Mouse (Mus musculus) limb, embryonic 10.5 days (tissue): ENCODE results near the gene Pmm2. TPM values are rescaled to one million over a fixed set of nuclear protein-coding genes. Genes with fewer than 3 reads are reported as not detected.

Experiments used
- DNase-seq: peaks from one replicate; pipeline ENCODE4 v3.0.0-alpha.2; 2017; ENCODE audit warnings: low spot score
- H3K27ac ChIP-seq: fragments of 300-500 bp; sonication (generic); 2 replicates; pipeline ENCODE4 v1.5.1; 2016; ENCODE audit warnings: mild to moderate bottlenecking
- H3K27me3 ChIP-seq: fragments of 300-500 bp; sonication (generic); 2 replicates; pipeline ENCODE4 v1.6.1; 2016; ENCODE audit warnings: low read depth, mild to moderate bottlenecking; ENCODE audit not compliant: poor library complexity, severe bottlenecking
- H3K36me3 ChIP-seq: fragments of 300-500 bp; sonication (generic); 2 replicates; pipeline ENCODE4 v1.6.1; 2016; ENCODE audit warnings: mild to moderate bottlenecking, moderate library complexity
- H3K4me1 ChIP-seq: fragments of 300-500 bp; sonication (generic); 2 replicates; pipeline ENCODE4 v1.6.1; 2016
- H3K4me3 ChIP-seq: fragments of 300-500 bp; sonication (generic); 2 replicates; pipeline ENCODE4 v1.5.1; 2016; ENCODE audit warnings: mild to moderate bottlenecking, moderate library complexity
- H3K9me3 ChIP-seq: fragments of 300-500 bp; sonication (generic); replicated peaks from 2 replicates; pipeline ENCODE4 v1.6.1; 2016; ENCODE audit warnings: mild to moderate bottlenecking
- WGBS: fragments of 180-500 bp; shearing (Covaris S2); methylation state at CpG from one replicate; pipeline ENCODE4 v1.1.7; 2016; 5-methylcytosine and 5-hydroxymethylcytosine counted together
- microRNA-seq: library from miRNA; unstranded; fragments of <30 nt; microRNA quantifications from one replicate; pipeline ENCODE4, GENCODE M21; 2017
- polyA plus RNA-seq: library from polyadenylated mRNA; unstranded; fragments of >200 nt; fragmentation: Nextera tagmentation; extraction: Ambion mirVana; gene quantifications from 2 replicates; pipeline ENCODE4 v1.2.1, GENCODE M21; 2016

The Pmm2 gene
- polyA plus RNA-seq, 1 experiment from 2014 or later = 61.2 TPM

DNA sequence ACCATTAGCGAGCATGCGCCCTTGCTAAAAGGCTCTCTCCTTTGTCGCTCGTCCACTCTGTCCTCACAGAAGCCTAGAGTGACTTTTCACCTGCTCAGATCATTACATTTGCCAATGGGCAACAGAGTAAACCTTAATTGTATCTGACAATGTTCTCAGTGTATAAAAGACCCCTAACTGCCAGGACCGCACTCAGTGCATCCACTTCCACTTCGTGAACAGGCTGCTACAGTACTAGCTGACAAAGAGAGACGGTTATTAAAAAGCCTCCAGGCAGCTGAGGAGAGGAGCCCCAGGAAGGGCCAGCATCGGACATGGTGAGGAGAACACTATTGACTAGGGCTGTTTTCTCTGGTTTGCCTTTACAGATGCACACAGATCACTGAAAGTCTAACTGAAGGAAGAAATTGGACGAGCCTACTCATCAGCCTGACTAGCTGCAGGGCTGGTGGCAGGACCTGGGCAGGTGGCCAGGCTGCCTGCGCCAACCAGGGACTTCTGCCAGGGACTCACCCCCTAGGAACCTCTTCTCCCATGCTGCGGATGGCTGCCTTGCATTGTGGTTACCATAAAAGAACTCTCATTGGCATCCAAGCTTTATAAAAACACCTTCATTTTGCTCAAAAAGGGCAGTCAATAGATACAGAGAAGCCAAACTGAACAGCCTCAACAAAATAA lies 52.6 kb downstream of the Pmm2 start:
- H3K36me3 ChIP-seq = peaks cover 89% of the 10 kb centered on the region
- no peak overlapping the region for H3K27ac ChIP-seq
- no peaks in the 10 kb centered on the region for H3K4me1 ChIP-seq
- H3K4me3 ChIP-seq = no peak overlapping the region
- no peaks in the 10 kb centered on the region for H3K27me3 ChIP-seq
- no peak for DNase-seq
- H3K9me3 ChIP-seq = no peaks in the 10 kb centered on the region
- 95% methylated on average over 11 of the region's 11 CpGs for WGBS

DNA sequence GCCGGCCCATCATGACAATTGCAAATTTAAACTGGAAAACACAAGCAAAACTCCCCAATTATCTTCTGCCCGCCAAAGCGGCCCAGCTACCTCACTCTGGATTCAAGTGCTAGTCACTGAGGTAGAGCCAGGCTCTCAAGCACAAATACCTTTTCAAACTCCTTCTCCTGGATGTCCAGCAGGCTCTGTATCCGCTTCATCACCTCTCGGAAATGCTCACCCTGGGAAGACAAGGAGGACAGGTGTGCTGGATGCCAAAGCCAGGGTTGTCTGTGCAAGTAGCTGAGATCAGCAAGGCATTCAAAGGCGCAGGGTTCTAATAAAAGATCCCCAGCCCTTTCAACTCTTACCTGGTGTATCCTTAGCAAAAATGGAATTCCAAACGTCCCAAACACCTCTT lies 53.7 kb downstream of the Pmm2 start:
- Histone ChIP-seq H3K9me3 (no peaks in the 10 kb centered on the region), H3K27me3 (no peaks in the 10 kb centered on the region), H3K4me1 (no peaks in the 10 kb centered on the region), H3K36me3 (peaks cover 99% of the 10 kb centered on the region), H3K4me3 (no peak overlapping the region), H3K27ac (no peak overlapping the region)
- WGBS = 92% methylated on average over 7 of the region's 7 CpGs
- DNase-seq = no peak

DNA sequence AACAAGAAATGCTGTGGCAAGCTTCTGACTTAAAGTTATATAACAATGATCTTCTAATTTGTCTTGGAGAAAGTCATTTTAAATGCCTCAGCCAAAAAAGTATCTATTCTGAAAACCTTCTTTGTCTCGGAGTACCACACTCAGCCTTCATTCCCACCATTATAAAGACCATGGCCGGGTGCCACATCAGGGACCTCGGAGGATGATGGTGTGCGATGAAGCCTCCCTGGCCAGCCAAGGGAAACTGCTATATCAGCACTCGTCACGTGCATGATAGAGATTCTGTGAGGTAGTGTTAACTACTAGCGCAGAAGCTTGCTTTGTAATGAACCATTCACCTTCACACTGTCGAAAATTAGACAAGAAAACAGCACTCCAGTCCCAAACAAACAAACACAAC lies 62.1 kb downstream of the Pmm2 start:
- H3K27me3 ChIP-seq = no peaks in the 10 kb centered on the region
- 94% methylated on average over 8 of the region's 8 CpGs for WGBS
- no peaks in the 10 kb centered on the region for H3K9me3 ChIP-seq
- no peak overlapping the region for H3K4me3 ChIP-seq
- DNase-seq = no peak
- no peak overlapping the region for H3K27ac ChIP-seq
- peaks cover 100% of the 10 kb centered on the region for H3K36me3 ChIP-seq
- H3K4me1 ChIP-seq = no peaks in the 10 kb centered on the region

DNA sequence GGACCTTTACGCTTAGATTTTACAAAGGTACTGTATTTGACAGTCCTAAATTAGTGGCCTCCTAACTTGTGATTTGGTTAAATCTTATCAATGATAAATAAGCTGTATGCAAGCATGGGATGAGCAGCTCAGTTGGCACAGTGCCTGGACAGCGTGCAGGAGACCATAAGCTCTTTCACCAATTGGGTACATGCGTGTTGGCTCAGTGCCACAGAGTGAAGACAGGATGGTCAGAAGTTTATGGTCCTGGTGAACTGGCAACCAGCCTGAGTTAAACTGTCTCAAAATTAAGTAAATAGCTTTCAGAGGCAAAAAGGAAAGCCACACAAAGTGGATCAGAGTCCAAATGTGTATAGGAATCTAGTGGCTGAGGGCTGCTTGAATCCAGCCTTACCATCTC lies 63.1 kb downstream of the Pmm2 start:
- 97% methylated on average over 3 of the region's 3 CpGs for WGBS
- H3K36me3 ChIP-seq = peaks cover 100% of the 10 kb centered on the region

DNA sequence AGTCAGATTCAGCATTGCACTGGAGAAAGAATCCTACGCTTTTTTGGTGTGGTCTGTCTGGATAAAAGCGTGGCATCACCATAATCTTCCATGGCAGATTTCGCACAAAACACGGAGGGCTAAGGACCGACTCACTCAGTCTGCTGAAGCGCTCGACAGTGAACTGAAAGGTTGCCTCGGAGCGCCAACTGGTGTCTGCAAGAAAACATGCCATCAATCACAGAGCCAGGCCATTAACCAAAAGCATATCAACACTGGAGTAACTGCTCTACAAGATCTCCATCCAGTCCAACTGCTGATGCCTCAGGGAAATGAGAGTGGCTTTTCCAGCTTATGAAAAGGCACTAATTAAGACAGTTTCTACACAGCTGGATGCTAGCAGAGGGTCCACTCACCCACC lies 74.5 kb downstream of the Pmm2 start:
- no peak overlapping the region for H3K27ac ChIP-seq
- WGBS = 88% methylated on average over 9 of the region's 9 CpGs
- no peaks in the 10 kb centered on the region for H3K27me3 ChIP-seq
- no peaks in the 10 kb centered on the region for H3K9me3 ChIP-seq
- no peak for DNase-seq
- peaks cover 94% of the 10 kb centered on the region for H3K36me3 ChIP-seq
- no peak overlapping the region for H3K4me3 ChIP-seq
- peaks cover 8% of the 10 kb centered on the region for H3K4me1 ChIP-seq

More for the DNA sequence above, 63.1 kb downstream of the Pmm2 start:
- Histone ChIP-seq H3K27ac (no peak overlapping the region), H3K9me3 (no peaks in the 10 kb centered on the region), H3K4me3 (no peak overlapping the region), H3K27me3 (no peaks in the 10 kb centered on the region), H3K4me1 (no peaks in the 10 kb centered on the region)
- no peak for DNase-seq

Small RNAs within 50 kb of the gene (microRNA-seq; reads per million reads assigned to microRNA genes)
- not detected for gene Gm22137

Other genes with a start within 250 kb of the Pmm2 start
- gene Tmem114, start 212.5 kb upstream of the Pmm2 start, polyA plus RNA-seq = 0.14 and 0.33 TPM in 2 replicates
- 18.2 and 22.5 TPM in 2 replicates for gene Mettl22, start 166.9 kb upstream of the Pmm2 start, polyA plus RNA-seq
- 14.9 and 22.7 TPM in 2 replicates for gene Abat, start 124.2 kb upstream of the Pmm2 start, polyA plus RNA-seq
- 22.9 and 26.0 TPM in 2 replicates for gene Tmem186, start within 50 bp of the Pmm2 start, polyA plus RNA-seq
- 152 and 166 TPM in 2 replicates for gene Carhsp1, start 34.5 kb downstream of the Pmm2 start, polyA plus RNA-seq
- not detected in 2 replicates for gene Gm5767, start 43.1 kb downstream of the Pmm2 start, polyA plus RNA-seq
- gene Usp7, start 154.6 kb downstream of the Pmm2 start, polyA plus RNA-seq = 28.9 and 32.8 TPM in 2 replicates
- gene 1810013L24Rik, start 192.4 kb downstream of the Pmm2 start, polyA plus RNA-seq = 17.2 and 20.5 TPM in 2 replicates